Mouse (Mus musculus): ENCODE data around the gene Sptbn1.
A peak's percentile ranks its signal among the peaks of the same experiment; 100 is the strongest.

The Sptbn1 gene

GRCm38 (mm10) chr11:30267892-30268647, at the start of gene Sptbn1:
Sptbn1 (minus strand) TSS chr11:30268175.
- peak; percentile 40 for DNase-seq (ENCODE audit: low read depth)

GRCm38 (mm10) chr11:30294279-30294678, 26.3 kb upstream of the Sptbn1 start:
- DNase-seq (ENCODE audit: low read depth): no peak

GRCm38 (mm10) chr11:30292221-30293160, 24.5 kb upstream of the Sptbn1 start:
- DNase-seq (ENCODE audit: low read depth): no peak

- no peak for DNase-seq (ENCODE audit: low read depth)
These were observed 23.2 kb upstream of the Sptbn1 start for GRCm38 (mm10) chr11:30291155-30291554.

DNA sequence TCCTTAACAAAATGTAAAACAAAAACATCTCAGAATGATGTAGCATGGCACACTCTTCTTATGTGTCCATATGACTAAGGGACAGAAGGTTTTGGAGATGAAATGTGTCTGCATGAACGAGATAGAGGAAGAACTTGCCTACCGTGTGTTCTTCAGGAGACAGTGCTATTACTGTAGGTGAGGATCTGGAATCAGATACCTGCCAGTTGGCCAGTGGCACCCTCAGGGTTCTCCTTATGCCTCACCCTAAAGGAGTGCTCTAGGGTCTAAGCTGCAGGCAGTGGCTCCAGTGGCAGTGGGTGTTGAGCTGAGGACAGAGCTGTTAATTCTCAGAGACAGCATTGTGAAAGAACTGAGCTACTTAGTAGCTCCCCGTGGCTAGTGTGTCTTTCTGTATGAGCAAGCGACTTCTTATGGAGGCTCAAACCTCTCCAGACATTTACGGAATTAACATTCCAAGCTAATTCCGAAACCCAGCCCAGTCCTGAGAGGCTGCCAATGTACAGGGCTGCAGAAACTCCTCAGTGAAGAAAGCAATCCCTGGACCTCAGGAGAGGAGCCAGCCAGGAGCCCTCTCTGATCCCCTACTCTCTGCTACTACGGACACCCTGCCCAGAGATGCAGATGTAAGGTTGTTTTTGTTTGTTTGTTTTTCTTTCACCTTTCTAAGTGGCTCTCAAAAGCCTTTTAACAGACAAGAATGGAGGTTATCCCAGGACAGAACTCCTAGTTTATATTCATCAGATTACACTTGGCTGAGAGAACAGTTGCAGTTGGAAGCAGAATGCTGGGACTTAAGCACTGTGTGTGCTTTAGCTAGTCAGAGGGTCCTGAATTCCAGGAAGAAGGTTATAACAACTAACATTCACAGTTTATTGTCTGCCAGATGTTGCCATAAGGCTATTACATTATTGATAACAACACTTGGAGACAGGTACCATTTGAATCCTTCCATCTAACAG, 21.8 kb upstream of the Sptbn1 start:
- no peak for DNase-seq (ENCODE audit: low read depth)

DNA sequence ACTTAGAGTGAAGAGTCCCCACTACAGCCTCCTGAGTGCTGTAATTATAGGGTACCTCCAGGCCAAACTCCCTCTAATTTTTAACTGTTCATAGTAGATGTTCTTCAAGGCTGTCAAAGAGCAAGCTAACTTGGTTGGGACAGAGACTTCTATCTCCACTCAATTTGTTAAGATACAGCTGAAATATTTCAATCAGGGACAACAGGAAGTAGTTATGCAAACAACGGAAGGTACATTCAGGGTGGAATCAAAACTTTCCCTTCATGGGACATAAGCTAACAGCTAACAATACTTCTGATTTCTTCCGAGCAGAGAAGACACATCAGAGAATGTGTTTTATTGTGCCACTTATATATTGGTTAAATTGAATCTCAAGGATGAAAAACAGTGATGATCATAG, 20.1 kb upstream of the Sptbn1 start:
- no peak for DNase-seq (ENCODE audit: low read depth)

- no peak for DNase-seq (ENCODE audit: low read depth)
These were observed 15.7 kb upstream of the Sptbn1 start for GRCm38 (mm10) chr11:30283710-30284109.

DNA sequence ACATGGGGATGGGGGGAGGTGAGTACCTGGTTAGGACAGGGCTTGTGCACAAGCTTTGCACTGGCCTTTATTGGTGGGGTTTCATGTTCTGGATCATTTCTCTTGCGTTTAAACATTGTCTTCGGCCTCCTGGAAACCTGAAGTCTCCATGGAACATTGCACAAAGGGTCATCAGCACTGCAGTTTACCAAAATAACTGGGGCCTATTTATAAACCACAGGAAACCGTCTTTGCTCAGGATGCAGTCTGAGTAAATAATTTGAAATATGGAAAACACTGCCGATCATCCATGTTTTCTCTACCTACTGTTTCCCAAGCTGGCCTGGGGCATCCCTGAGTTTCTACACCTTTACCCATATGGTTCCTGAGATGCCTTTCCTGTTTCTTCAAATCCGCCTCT, 13.1 kb upstream of the Sptbn1 start:
- DNase-seq (ENCODE audit: low read depth): no peak

DNA sequence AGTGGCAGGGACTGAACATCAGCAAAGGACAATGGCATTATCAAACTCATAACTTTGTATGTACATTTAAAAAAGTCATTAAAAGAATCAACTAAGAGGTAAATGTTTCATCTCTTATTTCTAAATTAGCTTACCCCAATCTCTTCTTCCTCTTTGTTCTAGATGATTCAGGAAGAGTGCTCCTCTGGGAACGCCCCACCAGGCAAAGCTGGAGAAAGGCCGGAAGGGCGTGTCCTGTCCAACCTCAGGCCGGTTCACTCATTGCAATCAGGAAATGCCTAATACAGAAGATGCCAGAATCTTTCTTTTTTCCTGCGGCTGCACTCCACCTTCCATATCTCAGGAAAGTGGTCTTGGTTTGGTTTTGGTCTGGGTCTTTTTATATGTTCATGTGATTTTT, 11.3 kb upstream of the Sptbn1 start:
- no peak for DNase-seq (ENCODE audit: low read depth)

DNA sequence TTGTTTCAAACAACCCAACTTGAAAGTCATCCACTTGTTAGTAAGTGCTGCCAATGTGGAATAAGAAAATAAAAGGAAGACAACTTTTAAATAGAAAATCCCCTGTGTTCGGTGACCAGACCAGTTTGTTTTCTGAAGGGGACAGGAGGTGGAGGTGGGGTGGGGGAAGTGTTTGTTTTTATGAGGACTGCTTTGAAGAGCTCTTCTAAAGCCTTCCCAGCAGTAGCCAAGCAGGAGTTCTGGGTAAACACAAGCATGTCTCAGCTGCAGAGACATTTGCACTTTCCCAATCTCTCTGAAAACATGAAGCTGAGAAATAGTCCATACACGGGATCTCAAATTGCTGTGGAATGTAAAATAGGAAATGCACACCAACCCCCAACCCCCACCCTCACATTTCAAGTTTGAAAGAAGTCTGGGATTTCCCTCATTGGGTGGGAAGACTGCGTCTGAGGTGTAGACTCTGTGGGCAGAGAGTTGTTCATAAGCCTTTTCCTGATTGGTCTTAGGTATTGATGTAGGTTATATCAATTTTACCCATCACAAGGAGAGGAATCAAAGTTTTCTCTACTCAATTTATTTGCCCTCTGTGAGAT, 7.6 kb upstream of the Sptbn1 start:
- DNase-seq (ENCODE audit: low read depth): no peak

GRCm38 (mm10) chr11:30269524-30269923, 1.5 kb upstream of the Sptbn1 start:
- peak; percentile 3 for DNase-seq (ENCODE audit: low read depth)

GRCm38 (mm10) chr11:30268648-30269375, 837 bp upstream of the Sptbn1 start:
- peak; percentile 2 for DNase-seq (ENCODE audit: low read depth)

GRCm38 (mm10) chr11:30267036-30267891, 711 bp downstream of the Sptbn1 start:
- peak; percentile 34 for DNase-seq (ENCODE audit: low read depth)

DNA sequence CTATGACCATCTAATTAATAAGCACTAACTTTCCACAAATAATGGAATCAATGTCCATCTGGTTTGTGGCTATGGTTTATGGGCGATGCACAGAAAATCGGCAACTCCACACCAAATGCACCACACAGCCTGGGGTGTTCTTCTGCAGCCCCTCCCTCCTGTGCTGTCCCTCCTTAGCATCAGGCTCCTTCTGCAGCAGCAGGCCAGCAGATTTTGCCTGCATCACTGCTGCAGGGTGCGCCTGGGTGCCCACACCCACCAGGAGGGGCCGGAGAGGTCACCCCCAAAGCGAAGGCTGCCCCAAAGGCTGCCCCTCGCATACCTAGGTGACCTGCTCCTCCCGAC, 1.3 kb downstream of the Sptbn1 start:
- peak; percentile 1 for DNase-seq (ENCODE audit: low read depth)

DNA sequence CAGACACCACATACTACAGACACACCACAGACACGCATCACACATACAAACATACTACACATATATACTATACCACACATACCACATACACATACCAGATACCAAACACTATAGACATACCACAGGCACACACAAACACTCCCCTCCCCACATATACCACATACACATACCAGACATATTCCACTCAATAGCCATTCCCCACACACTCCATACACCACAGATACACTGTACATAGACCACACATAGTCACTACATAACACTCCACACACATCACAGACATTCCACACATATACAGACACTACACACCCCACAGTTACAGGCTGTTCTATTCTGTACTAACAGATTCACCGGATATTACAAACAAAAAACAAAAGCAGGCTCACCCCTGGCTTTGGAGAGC, 2.3 kb downstream of the Sptbn1 start:
- peak; percentile 2 for DNase-seq (ENCODE audit: low read depth)

GRCm38 (mm10) chr11:30263627-30264026, 4.3 kb downstream of the Sptbn1 start:
- no peak for DNase-seq (ENCODE audit: low read depth)

DNA sequence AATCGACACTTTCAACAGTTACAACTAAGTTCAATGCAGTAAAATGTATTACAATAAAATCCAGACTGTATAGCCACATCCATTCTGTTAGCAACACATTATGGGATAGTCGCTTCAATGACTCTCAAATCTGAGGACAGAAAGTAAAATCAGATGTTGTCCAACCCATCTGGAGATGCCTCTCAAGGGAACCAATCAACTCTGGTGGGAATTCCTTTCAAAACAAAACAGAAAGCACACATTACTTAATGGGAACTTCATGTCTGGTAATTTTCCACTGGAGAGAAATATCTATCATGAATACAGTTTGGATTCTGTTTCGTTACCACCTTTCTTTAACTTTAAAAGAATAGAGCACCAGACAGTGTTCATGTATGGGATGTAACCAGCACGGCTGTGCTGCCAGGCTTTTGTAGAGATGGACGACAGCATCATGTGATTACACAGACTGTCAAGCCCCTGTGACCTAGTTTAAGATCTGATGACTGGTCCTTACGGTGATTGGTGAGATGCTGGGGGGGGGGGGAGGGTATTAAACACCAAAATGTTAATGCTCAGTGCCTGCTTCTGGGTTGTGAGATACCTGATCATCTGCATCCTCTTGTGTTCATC, 9.1 kb downstream of the Sptbn1 start:
- no peak for DNase-seq (ENCODE audit: low read depth)

DNA sequence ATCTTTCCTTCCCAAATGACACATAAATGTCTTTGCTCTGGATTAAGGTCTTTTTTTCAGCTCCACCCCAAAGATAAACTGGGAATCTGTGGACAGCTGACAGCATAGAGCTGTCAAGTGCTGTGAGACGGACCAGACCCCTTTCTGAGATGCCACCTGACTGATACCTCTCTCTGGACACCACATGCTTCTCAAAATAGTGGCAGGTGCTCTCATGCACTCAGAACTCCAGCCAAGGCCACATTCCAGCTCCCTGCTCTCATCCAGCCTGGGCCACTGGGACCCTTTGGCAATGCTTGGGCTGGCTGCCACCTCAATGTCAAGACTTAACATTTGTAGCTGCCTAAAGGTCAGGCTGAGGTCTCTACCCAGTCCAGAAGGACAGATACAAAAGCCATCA, 10.2 kb downstream of the Sptbn1 start:
- no peak for DNase-seq (ENCODE audit: low read depth)

GRCm38 (mm10) chr11:30257085-30257484, 10.9 kb downstream of the Sptbn1 start:
- DNase-seq (ENCODE audit: low read depth): no peak

DNA sequence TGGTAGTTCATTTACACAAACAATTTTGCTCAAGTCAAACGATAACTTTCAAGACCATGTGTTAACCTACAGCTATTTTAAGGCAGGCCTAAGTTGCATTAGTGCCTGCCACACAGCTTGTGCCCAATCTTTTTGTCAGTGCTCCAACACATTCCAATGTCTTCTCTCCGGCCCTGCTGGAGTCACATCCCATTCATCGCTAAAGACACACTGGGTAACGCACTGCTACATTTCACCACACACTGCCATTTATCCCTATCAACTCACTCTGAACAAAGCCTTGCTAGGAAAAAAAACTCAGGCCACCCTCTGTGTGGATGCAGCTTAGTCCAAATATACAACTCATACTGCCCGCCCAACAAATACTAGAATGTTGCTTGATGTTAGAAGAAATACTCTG, 11.5 kb downstream of the Sptbn1 start:
- DNase-seq (ENCODE audit: low read depth): no peak
